Mouse (Mus musculus) megakaryocyte-erythroid progenitor cell, adult 5-6 weeks (primary cell): ENCODE measurements around the gene Chaf1a. TPM values are rescaled to one million over a fixed set of nuclear protein-coding genes. Genes with fewer than 3 reads are reported as not detected.

Experiments used
- ATAC-seq: replicated peaks from 2 replicates; pipeline ENCODE4 v1.8.0; 2016; ENCODE audit warnings: mild to moderate bottlenecking, inconsistent platforms; ENCODE audit not compliant: severe bottlenecking, poor library complexity, low FRiP score, low TSS enrichment
- total RNA-seq, 2 experiments: library from RNA; stranded (forward) in 1 of 2; stranded (reverse) in 1 of 2; fragments of 200-1000, 215-1000 nt in 1 of 2; fragments of >200 nt in 1 of 2; fragmentation: Nextera tagmentation in 1 of 2; gene quantifications; 2 replicates each; pipeline ENCODE4 v1.2.3; 2014 to 2017

Gene Chaf1a
- total RNA-seq, 2 experiments from 2014 or later: 37.5 to 46.9 TPM

- ATAC-seq: no peak
These were observed 68.2 kb downstream of the Chaf1a start for GRCm38 (mm10) chr17:56108334-56109044.

DNA sequence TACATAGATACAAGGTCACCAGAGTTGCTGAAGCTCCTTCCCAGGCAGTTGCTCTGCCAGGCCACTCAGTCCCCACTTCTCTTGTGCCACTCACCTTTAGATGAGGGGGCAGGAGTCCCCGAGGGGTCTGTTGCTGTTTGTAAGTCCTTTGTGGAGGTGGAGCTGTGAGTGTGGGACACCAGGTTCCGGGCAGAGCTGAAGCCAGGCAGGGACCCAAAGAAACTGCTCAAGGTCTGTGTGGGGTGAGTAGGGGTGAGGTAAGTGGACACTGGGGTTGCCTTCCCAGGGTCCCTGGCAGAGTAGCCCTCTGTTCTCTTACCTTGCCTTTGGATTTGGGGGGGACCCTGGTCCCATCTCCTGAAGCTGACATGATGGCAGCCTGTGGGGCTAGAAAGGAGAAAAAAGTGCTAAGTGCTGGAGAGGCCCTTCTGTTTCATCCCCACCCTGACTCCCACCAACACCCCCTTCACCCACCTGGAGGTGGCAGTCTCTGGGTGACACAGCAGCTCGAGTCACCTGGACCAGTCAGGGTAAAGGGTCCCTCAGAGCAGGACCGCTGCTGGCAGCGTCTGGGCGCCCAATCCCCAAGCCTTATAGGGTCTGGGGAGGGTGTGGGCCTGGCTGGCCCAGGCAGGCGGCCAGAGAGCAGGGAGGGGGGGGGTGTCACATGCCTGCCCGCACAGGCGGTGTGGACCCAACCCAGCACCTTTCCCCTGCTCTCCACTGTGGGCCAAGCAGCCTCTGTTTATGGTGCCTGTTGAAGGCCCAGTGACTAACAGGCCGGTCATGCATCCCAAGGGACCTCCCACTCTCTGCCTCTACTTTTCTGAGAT, 69.2 kb downstream of the Chaf1a start, which contains the start of gene Plin4:
TSS of gene Plin4 (minus strand) at position 585 of the 833 bp plus-strand sequence.
- no peak for ATAC-seq

DNA sequence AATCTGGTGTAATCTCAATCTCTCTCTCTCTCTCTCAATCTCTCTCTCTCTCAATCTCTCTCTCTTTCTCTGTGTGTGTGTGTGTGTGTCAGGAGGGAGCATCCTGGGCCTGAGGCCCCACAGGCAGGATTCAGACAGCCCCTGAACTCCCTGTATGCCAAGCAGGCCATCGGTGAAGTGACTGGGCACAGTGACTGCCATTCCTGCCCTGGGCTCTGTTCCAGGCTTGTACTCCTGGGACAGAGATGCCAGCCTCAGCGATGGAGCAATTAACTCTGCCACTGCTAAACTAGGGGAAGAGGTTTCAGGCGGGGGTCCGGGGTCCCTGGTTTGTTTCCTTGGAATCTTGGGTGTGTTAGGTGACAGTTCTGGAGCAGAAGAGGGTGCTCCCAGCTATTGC, 70.3 kb downstream of the Chaf1a start:
- no peak for ATAC-seq

GRCm38 (mm10) chr17:56111021-56111420, 70.8 kb downstream of the Chaf1a start:
- no peak for ATAC-seq

DNA sequence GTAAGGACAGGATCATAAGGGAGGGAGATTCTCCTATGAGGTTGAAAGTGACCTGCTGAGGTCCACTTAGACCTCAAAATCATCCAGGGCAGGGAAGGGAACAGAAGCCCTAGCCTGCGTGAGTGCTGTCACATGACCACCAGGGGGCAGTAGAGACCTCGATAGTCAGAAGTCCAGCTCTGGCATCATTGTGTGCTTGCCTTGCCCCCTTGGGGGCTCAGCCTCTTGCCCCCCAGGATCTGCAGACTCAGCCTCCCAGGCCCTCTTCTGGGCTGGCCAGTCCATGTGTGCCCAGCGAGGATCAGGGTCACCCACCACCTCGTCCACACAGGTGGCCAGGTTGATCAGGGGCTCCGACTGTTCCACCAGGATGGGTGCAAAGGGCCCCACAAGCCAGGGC, 71.6 kb downstream of the Chaf1a start:
- peak; percentile 76; the same call in 1 of the 2 replicates for ATAC-seq

DNA sequence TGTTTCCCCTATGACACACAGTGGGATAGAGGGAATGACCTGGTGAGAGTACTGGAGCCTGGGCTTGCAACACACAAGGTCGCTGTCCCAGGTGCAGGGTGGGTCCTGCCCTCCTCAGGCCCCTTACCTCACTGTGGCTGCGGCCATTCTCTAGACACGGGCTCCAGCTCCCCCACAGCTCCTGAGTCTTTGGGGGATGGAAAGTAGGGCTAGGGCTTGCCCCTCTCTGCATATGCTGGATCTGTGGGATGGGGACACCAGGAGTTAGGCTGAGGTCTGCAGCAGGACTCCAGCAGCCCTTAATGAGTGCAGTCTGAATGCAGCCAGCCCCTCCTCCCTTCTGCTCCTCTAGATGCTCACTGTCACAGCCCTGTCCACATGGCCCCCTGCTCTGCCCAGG, 72.5 kb downstream of the Chaf1a start:
- ATAC-seq: no peak

- ATAC-seq: no peak
These were observed 76.0 kb downstream of the Chaf1a start for GRCm38 (mm10) chr17:56116193-56116592.

DNA sequence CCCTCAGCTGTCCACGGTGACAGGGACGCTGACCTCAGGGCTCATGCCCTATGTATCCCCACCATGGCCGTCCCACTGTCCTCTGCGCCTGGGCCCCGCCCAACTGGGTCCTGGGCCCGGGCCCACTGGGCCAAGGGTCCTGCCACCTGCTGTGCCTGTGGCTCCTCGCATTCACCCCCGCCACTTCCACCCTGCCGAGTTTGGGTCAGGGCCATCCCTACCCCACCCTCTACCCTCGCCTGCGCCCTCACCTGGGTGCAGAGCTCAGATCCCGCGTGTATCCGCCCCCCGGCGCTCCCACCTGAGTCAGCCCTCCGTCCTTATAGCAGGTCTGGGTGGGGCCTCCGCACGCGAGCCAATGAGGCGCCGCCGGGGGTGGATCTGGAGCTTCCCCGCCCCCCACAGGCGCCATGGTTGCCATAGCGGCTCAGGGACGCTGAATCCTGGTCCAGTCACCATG, 77.0 kb downstream of the Chaf1a start, which contains the start of gene Plin5:
TSS of gene Plin5 (minus strand) at position 346 of the 460 bp plus-strand sequence.
- peak; percentile 60 for ATAC-seq

DNA sequence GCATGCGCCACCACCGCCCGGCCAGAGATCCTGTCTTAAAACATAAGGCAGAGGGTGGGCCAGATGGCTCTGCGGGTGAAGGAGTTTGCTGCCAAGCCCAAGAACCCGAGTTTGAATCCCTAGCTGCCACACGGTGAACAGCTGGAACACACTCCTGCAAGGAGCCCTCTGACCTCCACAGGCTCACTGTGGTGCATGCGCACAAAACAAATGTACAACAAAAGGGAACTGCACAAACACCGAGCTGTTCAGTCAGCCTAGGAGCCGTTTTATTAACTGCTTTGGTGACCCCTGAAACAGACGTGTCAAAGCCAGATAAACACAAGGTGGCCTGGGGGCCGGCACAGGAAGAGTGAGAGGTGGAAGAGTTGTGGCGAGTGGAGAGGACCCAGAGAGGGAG, 79.2 kb downstream of the Chaf1a start:
- no peak for ATAC-seq

GRCm38 (mm10) chr17:56119981-56120880, 80.0 kb downstream of the Chaf1a start:
- ATAC-seq: no peak

DNA sequence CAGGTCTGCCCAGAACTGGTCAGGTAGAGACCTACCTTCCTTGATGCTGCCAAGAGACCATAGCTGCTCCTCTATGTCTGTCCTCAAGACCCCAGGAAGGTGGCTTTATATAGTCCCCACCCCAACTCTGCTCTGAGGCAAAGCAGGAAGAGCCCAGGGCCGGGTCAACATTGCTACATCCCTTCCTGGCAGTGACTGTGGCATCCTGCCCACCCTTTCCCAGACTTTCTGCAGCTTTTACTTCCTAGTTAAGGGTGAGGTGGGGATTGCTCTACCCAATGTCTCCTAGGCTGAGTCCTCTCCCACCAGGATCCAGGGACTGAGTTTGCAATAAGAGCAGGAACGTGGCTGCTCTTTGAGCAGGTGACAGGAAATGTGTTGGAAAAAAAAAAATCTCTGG, 81.6 kb downstream of the Chaf1a start, which contains the start of gene Lrg1:
TSS of gene Lrg1 (minus strand) at position 176 of the 400 bp plus-strand sequence.
- ATAC-seq: no peak

Other genes with a start within 250 kb of the Chaf1a start
- 2.2 and 4.2 TPM in 2 replicates for gene Zfp119a, start 161.5 kb upstream of the Chaf1a start, total RNA-seq (2014; fragmentation: Nextera tagmentation)
- gene Zfp119a, start 161.5 kb upstream of the Chaf1a start, total RNA-seq (2017): 3.9 and 7.0 TPM in 2 replicates
- gene Zfp959, start 148.3 kb upstream of the Chaf1a start, total RNA-seq (2014; fragmentation: Nextera tagmentation): 14.4 and 15.0 TPM in 2 replicates
- 10.5 and 13.4 TPM in 2 replicates for gene Zfp959, start 148.3 kb upstream of the Chaf1a start, total RNA-seq (2017)
- gene Zfp119b, start 90.9 kb upstream of the Chaf1a start, total RNA-seq (2014; fragmentation: Nextera tagmentation): 2.0 and 4.8 TPM in 2 replicates
- gene Zfp119b, start 90.9 kb upstream of the Chaf1a start, total RNA-seq (2017): 1.2 and 10.3 TPM in 2 replicates
- gene Ebi3, start 87.8 kb upstream of the Chaf1a start, total RNA-seq (2014; fragmentation: Nextera tagmentation): 0.42 TPM in 1 of 2 replicates, not detected in the other
- gene Ebi3, start 87.8 kb upstream of the Chaf1a start, total RNA-seq (2017): 0.47 TPM in 1 of 2 replicates, not detected in the other
- 11.2 and 18.7 TPM in 2 replicates for gene Yju2, start 81.3 kb upstream of the Chaf1a start, total RNA-seq (2014; fragmentation: Nextera tagmentation)
- 17.1 and 25.5 TPM in 2 replicates for gene Yju2, start 81.3 kb upstream of the Chaf1a start, total RNA-seq (2017)
- not detected in 2 replicates for gene Shd, start 70.0 kb upstream of the Chaf1a start, total RNA-seq (2014; fragmentation: Nextera tagmentation)
- gene Shd, start 70.0 kb upstream of the Chaf1a start, total RNA-seq (2017): not detected in 2 replicates
- not detected in 2 replicates for gene Fsd1, start 53.9 kb upstream of the Chaf1a start, total RNA-seq (2014; fragmentation: Nextera tagmentation)
- not detected in 2 replicates for gene Fsd1, start 53.9 kb upstream of the Chaf1a start, total RNA-seq (2017)
- gene Stap2, start 34.9 kb upstream of the Chaf1a start, total RNA-seq (2014; fragmentation: Nextera tagmentation): not detected in 2 replicates
- not detected in 2 replicates for gene Stap2, start 34.9 kb upstream of the Chaf1a start, total RNA-seq (2017)
- 5.4 and 12.1 TPM in 2 replicates for gene Mpnd, start 34.7 kb upstream of the Chaf1a start, total RNA-seq (2014; fragmentation: Nextera tagmentation)
- gene Mpnd, start 34.7 kb upstream of the Chaf1a start, total RNA-seq (2017): 2.1 and 6.2 TPM in 2 replicates
- 25.2 and 35.7 TPM in 2 replicates for gene Sh3gl1, start 3.8 kb upstream of the Chaf1a start, total RNA-seq (2014; fragmentation: Nextera tagmentation)
- gene Sh3gl1, start 3.8 kb upstream of the Chaf1a start, total RNA-seq (2017): 13.6 and 22.1 TPM in 2 replicates
- gene Ubxn6, start 34.6 kb downstream of the Chaf1a start, total RNA-seq (2014; fragmentation: Nextera tagmentation): 16.3 and 21.1 TPM in 2 replicates
- gene Ubxn6, start 34.6 kb downstream of the Chaf1a start, total RNA-seq (2017): 13.2 and 29.1 TPM in 2 replicates
- gene Hdgfl2, start 39.2 kb downstream of the Chaf1a start, total RNA-seq (2014; fragmentation: Nextera tagmentation): 84.1 and 100 TPM in 2 replicates
- 70.9 and 103 TPM in 2 replicates for gene Hdgfl2, start 39.2 kb downstream of the Chaf1a start, total RNA-seq (2017)
- gene Plin4, start 69.4 kb downstream of the Chaf1a start, total RNA-seq (2014; fragmentation: Nextera tagmentation): not detected in 2 replicates
- gene Plin4, start 69.4 kb downstream of the Chaf1a start, total RNA-seq (2017): not detected in 2 replicates
- gene Plin5, start 77.2 kb downstream of the Chaf1a start, total RNA-seq (2014; fragmentation: Nextera tagmentation): not detected in 2 replicates
- 0.23 TPM in 1 of 2 replicates, not detected in the other for gene Plin5, start 77.2 kb downstream of the Chaf1a start, total RNA-seq (2017)
- 1.8 TPM in 1 of 2 replicates, not detected in the other for gene Lrg1, start 81.6 kb downstream of the Chaf1a start, total RNA-seq (2014; fragmentation: Nextera tagmentation)
- 2.1 TPM in 1 of 2 replicates, not detected in the other for gene Lrg1, start 81.6 kb downstream of the Chaf1a start, total RNA-seq (2017)
- 0.24 TPM in 1 of 2 replicates, not detected in the other for gene Sema6b, start 99.9 kb downstream of the Chaf1a start, total RNA-seq (2014; fragmentation: Nextera tagmentation)
- gene Sema6b, start 99.9 kb downstream of the Chaf1a start, total RNA-seq (2017): 0.42 TPM in 1 of 2 replicates, not detected in the other
- 0.76 and 1.6 TPM in 2 replicates for gene Tnfaip8l1, start 122.0 kb downstream of the Chaf1a start, total RNA-seq (2014; fragmentation: Nextera tagmentation)
- gene Tnfaip8l1, start 122.0 kb downstream of the Chaf1a start, total RNA-seq (2017): not detected in 2 replicates
- 28.7 and 59.7 TPM in 2 replicates for gene Mydgf, start 143.5 kb downstream of the Chaf1a start, total RNA-seq (2014; fragmentation: Nextera tagmentation)
- gene Mydgf, start 143.5 kb downstream of the Chaf1a start, total RNA-seq (2017): 21.5 and 25.3 TPM in 2 replicates
- gene Dpp9, start 178.5 kb downstream of the Chaf1a start, total RNA-seq (2014; fragmentation: Nextera tagmentation): 25.3 and 33.5 TPM in 2 replicates
- 8.6 and 11.7 TPM in 2 replicates for gene Dpp9, start 178.5 kb downstream of the Chaf1a start, total RNA-seq (2017)
- 15.8 and 19.2 TPM in 2 replicates for gene Fem1a, start 216.4 kb downstream of the Chaf1a start, total RNA-seq (2014; fragmentation: Nextera tagmentation)
- gene Fem1a, start 216.4 kb downstream of the Chaf1a start, total RNA-seq (2017): 19.2 and 21.7 TPM in 2 replicates
- 5.8 and 8.4 TPM in 2 replicates for gene Ticam1, start 236.3 kb downstream of the Chaf1a start, total RNA-seq (2014; fragmentation: Nextera tagmentation)
- 2.2 and 3.2 TPM in 2 replicates for gene Ticam1, start 236.3 kb downstream of the Chaf1a start, total RNA-seq (2017)